Mouse (Mus musculus) heart, embryonic 11.5 days (tissue): ENCODE measurements around the gene Gpn2. TPM values are rescaled to one million over a fixed set of nuclear protein-coding genes. Genes with fewer than 3 reads are reported as not detected.

ENCODE experiments used
- ATAC-seq: fragments of 200-750 bp; cut with Nextera tagmentation; replicated peaks from 2 replicates; pipeline ENCODE4 v1.8.0; 2017; ENCODE audit warnings: moderate library complexity; ENCODE audit not compliant: insufficient number of reproducible peaks, low FRiP score, low TSS enrichment
- H3K27ac ChIP-seq: fragments of 300-500 bp; sonication (generic); 2 replicates; pipeline ENCODE4 v1.5.1; 2014; ENCODE audit warnings: mild to moderate bottlenecking, low read depth, low read length
- H3K27me3 ChIP-seq: fragments of 300-500 bp; sonication (generic); 2 replicates; pipeline ENCODE4 v1.6.1; 2014; ENCODE audit warnings: mild to moderate bottlenecking, low read length, mixed read lengths; ENCODE audit not compliant: control insufficient read depth, insufficient read depth
- H3K36me3 ChIP-seq: fragments of 300-500 bp; sonication (generic); 2 replicates; pipeline ENCODE4 v1.6.1; 2014; ENCODE audit warnings: mild to moderate bottlenecking, low read length, moderate library complexity, mixed read lengths; ENCODE audit not compliant: control insufficient read depth, insufficient read depth
- H3K4me1 ChIP-seq: fragments of 300-500 bp; sonication (generic); 2 replicates; pipeline ENCODE4 v1.6.1; 2014; ENCODE audit warnings: low read length; ENCODE audit not compliant: control insufficient read depth, insufficient read depth
- H3K4me2 ChIP-seq: fragments of 300-500 bp; sonication (generic); 2 replicates; pipeline ENCODE4 v1.6.1; 2014; ENCODE audit warnings: mild to moderate bottlenecking, moderate library complexity
- H3K4me3 ChIP-seq: fragments of 300-500 bp; sonication (generic); 2 replicates; pipeline ENCODE4 v1.5.1; 2014; ENCODE audit warnings: low read depth, low read length
- H3K9ac ChIP-seq: fragments of 300-500 bp; sonication (generic); 2 replicates; pipeline ENCODE4 v1.6.1; 2014; ENCODE audit warnings: mild to moderate bottlenecking, low read depth, low read length, moderate library complexity
- H3K9me3 ChIP-seq: fragments of 300-500 bp; sonication (generic); replicated peaks from 2 replicates; pipeline ENCODE4 v1.6.1; 2016; ENCODE audit warnings: low read length; ENCODE audit not compliant: control insufficient read depth
- WGBS: fragments of 180-500 bp; shearing (Covaris S2); extraction: QIAGEN DNeasy Blood & Tissue Kit; methylation state at CpG from one replicate; pipeline ENCODE4 v1.1.7; 2014; ENCODE audit not compliant: insufficient replicate concordance; 5-methylcytosine and 5-hydroxymethylcytosine counted together
- polyA plus RNA-seq: library from polyadenylated mRNA; unstranded; fragments of >200 nt; fragmentation: Nextera tagmentation; extraction: Ambion mirVana; gene quantifications from 2 replicates; pipeline ENCODE4 v1.2.1, GENCODE M21; 2014

The Gpn2 gene
- polyA plus RNA-seq, 1 experiment from 2014 or later = 14.3 TPM

DNA sequence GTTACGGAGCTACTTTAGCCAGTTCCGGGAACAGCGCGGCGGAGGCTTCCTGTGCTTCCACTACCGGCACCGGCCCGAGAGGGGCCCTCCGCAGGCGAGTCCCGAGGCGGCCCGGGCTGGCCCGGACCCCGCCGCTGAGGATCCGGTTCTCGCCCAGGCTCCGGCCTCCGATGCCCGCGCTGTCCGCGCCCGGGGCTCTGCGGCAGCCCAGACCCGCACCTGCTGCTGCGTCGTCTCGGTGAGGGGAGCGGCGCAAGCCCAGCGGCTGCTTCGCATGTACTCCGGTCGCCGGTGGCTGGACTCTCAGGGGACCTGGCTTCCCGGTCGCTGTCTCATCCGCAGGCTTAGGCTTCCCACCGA is 9.3 kb upstream of the Gpn2 start:
- peak; percentile 29; the same call in 1 of the 2 replicates for ATAC-seq
- H3K4me3 ChIP-seq = peak overlapping the region; percentile 100
- H3K9ac ChIP-seq = peak overlapping the region; percentile 94
- H3K27ac ChIP-seq = peak overlapping the region; percentile 54; the same call in 1 of the 2 replicates
- WGBS = under 1% methylated on average over 41 of the region's 41 CpGs
- H3K27me3 ChIP-seq = no peaks in the 10 kb centered on the region
- peaks cover 8% of the 10 kb centered on the region; the same call in 1 of the 2 replicates for H3K4me1 ChIP-seq
- H3K4me2 ChIP-seq = peak overlapping the region; percentile 83
- peaks cover 2% of the 10 kb centered on the region; the same call in 1 of the 2 replicates for H3K36me3 ChIP-seq
- H3K9me3 ChIP-seq = no peaks in the 10 kb centered on the region

DNA sequence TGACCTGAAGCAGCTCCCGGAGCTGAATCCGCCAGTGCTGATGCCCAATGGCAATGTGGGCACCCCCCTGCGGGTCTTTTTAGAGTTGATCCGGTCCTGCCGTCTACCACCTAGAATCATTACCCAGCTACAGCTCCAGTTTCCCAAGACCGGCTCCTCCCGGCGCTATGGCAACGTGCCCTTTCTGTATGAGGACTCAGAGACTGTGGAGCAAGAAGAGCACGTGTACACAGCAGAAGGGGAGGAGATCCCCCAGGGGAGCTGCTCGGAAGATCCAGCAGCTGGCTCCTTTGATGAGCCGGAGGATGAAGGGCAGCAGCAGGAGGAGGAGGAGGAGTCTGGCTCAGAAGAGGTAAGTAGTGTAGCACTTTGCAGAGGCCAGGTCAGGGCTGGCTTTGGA is 6.2 kb upstream of the Gpn2 start:
- Histone ChIP-seq H3K27me3 (no peaks in the 10 kb centered on the region), H3K4me2 (no peak overlapping the region), H3K9ac (no peak overlapping the region), H3K4me1 (peaks cover 8% of the 10 kb centered on the region; the same call in 1 of the 2 replicates), H3K27ac (no peak overlapping the region), H3K4me3 (no peak overlapping the region), H3K9me3 (no peaks in the 10 kb centered on the region), H3K36me3 (peaks cover 18% of the 10 kb centered on the region)
- WGBS = 78% methylated on average over 12 of the region's 12 CpGs
- no peak for ATAC-seq

DNA sequence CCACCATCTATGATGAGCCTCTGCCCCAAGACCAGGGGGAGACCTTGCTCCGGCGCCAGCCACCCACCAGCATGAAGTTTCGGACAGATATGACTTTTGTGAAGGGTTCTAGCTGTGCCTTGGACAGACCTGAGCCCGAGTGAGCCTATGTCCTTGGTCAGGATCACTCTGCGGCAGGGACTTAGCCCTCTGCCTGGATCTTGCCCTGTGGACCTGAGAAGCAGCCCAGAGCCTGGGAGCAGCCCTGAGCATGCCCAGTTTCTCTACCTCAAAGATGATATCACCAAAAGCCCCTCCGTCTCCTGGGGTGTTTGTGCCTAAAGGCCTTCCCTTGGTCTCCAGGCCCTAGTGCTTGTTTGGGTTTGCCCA is 488 bp upstream of the Gpn2 start:
- peaks cover 12% of the 10 kb centered on the region for H3K4me1 ChIP-seq
- no peak for ATAC-seq
- H3K9me3 ChIP-seq = no peaks in the 10 kb centered on the region
- peak overlapping the region; percentile 95 for H3K9ac ChIP-seq
- 52% methylated on average over 6 of the region's 6 CpGs for WGBS
- H3K4me2 ChIP-seq = peak overlapping the region; percentile 99
- H3K4me3 ChIP-seq = peak overlapping the region; percentile 81
- H3K27ac ChIP-seq = peak overlapping the region; percentile 73; the same call in 1 of the 2 replicates
- H3K27me3 ChIP-seq = no peaks in the 10 kb centered on the region
- H3K36me3 ChIP-seq = peaks cover 28% of the 10 kb centered on the region

DNA sequence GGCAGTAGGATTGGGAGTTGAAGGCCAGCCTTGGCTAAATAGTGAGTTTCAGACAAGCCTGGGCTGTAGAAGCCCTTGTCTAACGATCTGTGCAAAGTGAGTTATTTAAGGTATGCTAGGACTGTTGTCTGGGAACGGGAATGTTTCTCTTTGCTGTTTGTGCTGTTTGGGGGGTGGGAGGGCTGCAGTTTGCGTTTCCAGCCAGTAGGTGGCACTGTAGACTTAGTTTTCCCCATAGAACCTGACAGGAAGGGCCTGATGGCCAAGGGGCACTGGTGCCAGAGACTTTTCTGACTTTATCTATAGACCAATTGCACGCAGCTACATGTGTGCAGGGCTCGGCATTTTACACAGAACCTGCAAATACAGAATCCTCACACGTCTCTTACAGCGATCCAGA is 8.4 kb downstream of the Gpn2 start:
- no peak for ATAC-seq
- Histone ChIP-seq H3K4me1 (peaks cover 7% of the 10 kb centered on the region; the same call in 1 of the 2 replicates), H3K36me3 (peaks cover 18% of the 10 kb centered on the region), H3K9me3 (no peaks in the 10 kb centered on the region), H3K4me3 (no peak overlapping the region), H3K27me3 (no peaks in the 10 kb centered on the region; the same call in 1 of the 2 replicates), H3K4me2 (no peak overlapping the region), H3K27ac (no peak overlapping the region), H3K9ac (no peak overlapping the region)
- 25% methylated on average over 7 of the region's 7 CpGs for WGBS

DNA sequence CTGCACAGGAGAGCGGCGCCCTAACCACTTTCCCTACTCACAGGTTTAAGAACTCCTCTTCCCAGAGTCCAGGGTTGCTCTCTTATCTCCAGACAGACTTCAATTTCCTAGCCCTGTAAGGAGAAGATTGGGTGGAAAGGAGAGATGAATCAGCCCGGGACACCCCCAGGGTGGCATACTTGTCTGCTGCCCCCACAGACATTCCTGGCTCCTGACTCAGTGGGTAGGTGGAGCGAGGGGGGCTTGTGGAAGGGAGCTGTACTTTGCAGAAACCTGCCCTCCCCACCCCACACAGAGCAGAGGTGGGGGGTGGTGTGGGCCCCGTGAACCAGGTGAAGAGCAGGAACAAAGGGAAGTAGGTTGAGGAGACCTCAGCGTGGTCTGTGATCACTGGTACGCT is 11.4 kb downstream of the Gpn2 start:
- peak overlapping the region; percentile 32 for H3K4me2 ChIP-seq
- H3K4me1 ChIP-seq = peaks cover 17% of the 10 kb centered on the region
- H3K27ac ChIP-seq = no peak overlapping the region
- ATAC-seq = no peak
- peaks cover 10% of the 10 kb centered on the region for H3K36me3 ChIP-seq
- H3K27me3 ChIP-seq = peaks cover 15% of the 10 kb centered on the region
- 43% methylated on average over 7 of the region's 7 CpGs for WGBS
- peak overlapping the region; percentile 49; the same call in 1 of the 2 replicates for H3K9ac ChIP-seq
- no peak overlapping the region for H3K4me3 ChIP-seq
- H3K9me3 ChIP-seq = no peaks in the 10 kb centered on the region

DNA sequence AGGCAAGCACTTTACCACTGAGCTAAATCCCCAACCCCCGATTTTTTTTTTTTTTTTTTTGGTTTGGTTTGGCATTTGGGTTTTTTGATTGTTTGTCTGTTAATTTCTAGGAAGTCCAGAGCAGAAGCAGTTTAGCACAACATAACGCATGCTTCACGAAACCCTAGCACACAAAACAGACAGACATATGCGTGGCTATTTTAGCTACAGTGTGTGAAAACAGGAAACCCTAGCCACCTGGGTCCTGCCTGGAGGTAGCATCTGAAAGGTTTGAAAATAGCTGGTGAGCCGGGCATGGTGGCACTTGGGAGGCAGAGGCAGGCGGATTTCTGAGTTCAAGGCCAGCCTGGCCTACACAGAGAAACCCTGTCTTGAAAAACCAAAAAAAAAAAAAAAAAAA is 11.9 kb downstream of the Gpn2 start:
- Histone ChIP-seq H3K27me3 (peaks cover 15% of the 10 kb centered on the region), H3K4me1 (peaks cover 17% of the 10 kb centered on the region), H3K9me3 (no peaks in the 10 kb centered on the region), H3K4me3 (no peak overlapping the region), H3K4me2 (no peak overlapping the region), H3K27ac (no peak overlapping the region), H3K36me3 (peaks cover 6% of the 10 kb centered on the region; the same call in 1 of the 2 replicates), H3K9ac (no peak overlapping the region)
- no peak for ATAC-seq
- 81% methylated on average over 6 of the region's 6 CpGs for WGBS

DNA sequence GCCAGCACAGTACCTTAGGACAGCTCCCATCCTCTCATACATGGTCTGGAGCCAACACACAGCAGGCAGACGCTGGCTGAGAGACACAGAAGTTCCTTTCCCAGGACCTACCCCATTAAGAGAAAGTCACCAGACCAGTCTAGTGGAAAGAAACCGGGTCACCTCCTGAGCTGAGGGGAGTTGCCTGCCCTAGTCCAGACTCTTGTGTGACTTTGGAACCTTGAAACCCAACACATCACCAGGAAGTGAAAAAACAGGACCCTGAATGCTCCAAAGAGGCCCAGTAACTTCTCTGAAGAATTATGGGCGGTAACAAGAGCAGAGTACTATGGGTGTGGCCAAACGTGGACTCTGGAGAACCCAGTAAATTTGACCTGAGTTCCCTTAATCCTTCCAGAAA is 14.5 kb downstream of the Gpn2 start:
- no peaks in the 10 kb centered on the region for H3K36me3 ChIP-seq
- H3K9me3 ChIP-seq = no peaks in the 10 kb centered on the region
- peaks cover 40% of the 10 kb centered on the region for H3K27me3 ChIP-seq
- 44% methylated on average over 4 of the region's 4 CpGs for WGBS
- peaks cover 18% of the 10 kb centered on the region for H3K4me1 ChIP-seq
- no peak overlapping the region for H3K9ac ChIP-seq
- H3K4me3 ChIP-seq = no peak overlapping the region; the same call in 1 of the 2 replicates
- H3K27ac ChIP-seq = no peak overlapping the region
- H3K4me2 ChIP-seq = peak overlapping the region; percentile 90
- ATAC-seq = no peak

DNA sequence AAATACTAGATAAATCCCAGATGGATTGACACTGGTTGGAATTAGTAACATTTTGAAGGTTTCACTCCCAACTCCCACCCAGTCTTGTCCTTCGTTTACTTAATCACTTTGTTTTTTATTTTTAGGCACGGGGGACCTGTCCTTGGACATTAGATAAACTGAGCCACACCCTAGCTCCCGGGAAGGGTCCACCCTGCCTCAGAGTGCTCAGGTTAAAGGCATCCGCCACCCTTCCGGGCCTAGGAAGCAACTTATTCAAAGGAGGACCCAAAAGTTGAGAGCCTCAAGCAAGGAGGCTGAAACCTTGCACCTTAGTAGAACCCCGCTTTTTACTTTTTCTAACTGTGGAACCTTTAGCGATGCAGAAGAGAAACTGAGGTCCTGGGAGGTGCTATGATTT is 15.0 kb downstream of the Gpn2 start:
- Histone ChIP-seq H3K27ac (no peak overlapping the region), H3K4me3 (peak overlapping the region; percentile 60), H3K9ac (peak overlapping the region; percentile 70), H3K9me3 (no peaks in the 10 kb centered on the region), H3K4me2 (peak overlapping the region; percentile 90), H3K36me3 (no peaks in the 10 kb centered on the region), H3K4me1 (peaks cover 18% of the 10 kb centered on the region), H3K27me3 (peaks cover 41% of the 10 kb centered on the region)
- no peak for ATAC-seq
- 13% methylated on average over 7 of the region's 7 CpGs for WGBS

DNA sequence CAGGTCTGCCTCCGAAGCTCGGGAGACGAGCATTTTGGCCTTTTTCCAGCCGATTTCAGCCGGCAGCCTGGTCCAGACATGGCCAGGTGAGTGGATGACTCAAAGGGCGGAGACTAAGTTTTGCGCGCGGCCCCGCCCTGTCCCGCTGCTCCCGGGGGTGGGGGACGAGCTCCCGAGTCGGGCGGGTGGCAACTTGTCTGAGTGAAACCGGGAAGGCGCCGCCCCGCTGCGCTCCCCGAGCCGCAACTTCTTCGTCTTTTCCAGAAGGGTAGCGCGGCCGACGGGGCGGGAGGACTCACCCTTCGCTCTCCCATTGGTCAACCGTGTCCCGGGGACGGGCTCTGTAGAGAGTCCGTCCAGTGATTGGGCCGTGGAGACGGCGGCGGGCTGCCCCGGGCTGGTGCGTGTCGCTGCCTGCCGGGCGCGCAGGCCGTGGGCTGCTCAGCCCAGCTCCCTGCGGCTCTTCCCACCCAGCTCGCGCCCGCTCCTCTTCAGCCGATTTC is 15.5 kb downstream of the Gpn2 start:
- Histone ChIP-seq H3K27me3 (peaks cover 41% of the 10 kb centered on the region), H3K36me3 (no peaks in the 10 kb centered on the region), H3K4me2 (peak overlapping the region; percentile 90), H3K27ac (no peak overlapping the region), H3K9ac (peak overlapping the region; percentile 70), H3K9me3 (no peaks in the 10 kb centered on the region), H3K4me3 (peak overlapping the region; percentile 60), H3K4me1 (peaks cover 18% of the 10 kb centered on the region)
- ATAC-seq = peak; percentile 91
- under 1% methylated on average over 47 of the region's 50 CpGs for WGBS
